30 mouse cellular contexts compared by ENCODE assay signal in the genomic region with DNA sequence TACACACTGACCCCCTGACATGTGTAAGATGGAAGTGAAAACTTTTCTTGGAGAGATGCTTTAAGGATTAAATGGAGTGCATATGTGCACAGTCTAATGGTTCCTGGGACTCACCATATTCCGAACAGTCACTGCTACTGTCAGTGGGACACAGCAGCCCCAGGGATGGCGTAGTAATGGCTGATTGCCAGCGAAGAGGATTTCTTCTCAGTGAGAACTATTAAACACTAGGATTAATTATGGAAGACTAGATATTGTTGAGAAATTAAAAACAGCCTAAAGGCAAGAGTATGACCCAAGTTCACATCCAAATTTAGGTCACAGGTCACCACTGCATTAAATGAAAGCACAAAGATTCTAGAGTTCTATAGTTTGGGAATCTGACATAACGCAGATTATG.
"Had no signal": no experiment of that assay in that cellular context is flagged by ENCODE, and none has a peak within 500 bp of the region (broad histone marks: within the 10 kb centered on the region; RNA-seq: fewer than 3 reads in every experiment).

No protein-coding gene starts in this region.

- ATAC-seq: liver, embryonic 12.5 days; lung, postnatal 0 days; midbrain, embryonic 13.5 days; midbrain, embryonic 15.5 days; midbrain, embryonic 16.5 days had no signal

- H3K27ac ChIP-seq: limb, embryonic 10.5 days; limb, embryonic 12.5 days; limb, embryonic 13.5 days; limb, embryonic 15.5 days; liver, embryonic 12.5 days; liver, embryonic 13.5 days; liver, embryonic 14.5 days; liver, embryonic 15.5 days; lung, embryonic 15.5 days; macrophage; midbrain, embryonic 10.5 days; midbrain, embryonic 12.5 days; midbrain, embryonic 13.5 days; midbrain, embryonic 15.5 days; neural tube, embryonic 12.5 days had no signal

- H3K36me3 ChIP-seq: limb, embryonic 10.5 days; limb, embryonic 12.5 days; limb, embryonic 13.5 days; limb, embryonic 15.5 days; liver, embryonic 12.5 days; liver, embryonic 13.5 days; liver, embryonic 15.5 days; lung, embryonic 15.5 days; midbrain, embryonic 10.5 days; midbrain, embryonic 12.5 days; midbrain, embryonic 13.5 days; midbrain, embryonic 15.5 days; neural tube, embryonic 12.5 days had no signal

- DNase-seq: left cerebral cortex, postnatal 4 days; liver; liver, embryonic 13.5 days; liver, postnatal 0 days; lung, adult 18-20 months; lung, adult 2 months; lung, embryonic 14.5 days; lung, postnatal 10 days; lung, postnatal 14 days; lung, postnatal 36 days; lung, postnatal 4 days; midbrain, embryonic 14.5 days had no signal

- H3K4me3 ChIP-seq: limb, embryonic 10.5 days; limb, embryonic 12.5 days; limb, embryonic 13.5 days; limb, embryonic 15.5 days; liver, embryonic 12.5 days; liver, embryonic 13.5 days; liver, embryonic 15.5 days; lung, embryonic 15.5 days; megakaryocyte, embryonic 14.5 days; midbrain, embryonic 10.5 days; midbrain, embryonic 12.5 days; midbrain, embryonic 13.5 days; midbrain, embryonic 15.5 days; myocyte; neural tube, embryonic 12.5 days had no signal

- H3K9me3 ChIP-seq: limb, embryonic 10.5 days; limb, embryonic 12.5 days; limb, embryonic 13.5 days; limb, embryonic 15.5 days; liver, embryonic 12.5 days; liver, embryonic 13.5 days; liver, embryonic 15.5 days; lung, embryonic 15.5 days; megakaryocyte, embryonic 14.5 days; midbrain, embryonic 10.5 days; midbrain, embryonic 12.5 days; midbrain, embryonic 13.5 days; midbrain, embryonic 15.5 days; neural tube, embryonic 12.5 days had no signal

- H3K27me3 ChIP-seq: limb, embryonic 12.5 days; limb, embryonic 13.5 days; limb, embryonic 15.5 days; liver, embryonic 12.5 days; liver, embryonic 13.5 days; liver, embryonic 15.5 days; lung, embryonic 15.5 days; megakaryocyte, embryonic 14.5 days; midbrain, embryonic 12.5 days; midbrain, embryonic 13.5 days; midbrain, embryonic 15.5 days; neural tube, embryonic 12.5 days had no signal

- H3K4me1 ChIP-seq: limb, embryonic 10.5 days; limb, embryonic 15.5 days; liver, embryonic 12.5 days; liver, embryonic 13.5 days; liver, embryonic 15.5 days; midbrain, embryonic 12.5 days; midbrain, embryonic 15.5 days; neural tube, embryonic 12.5 days had no signal
